Mouse (Mus musculus) megakaryocyte-erythroid progenitor cell, adult 5 weeks (primary cell): Measurements from ENCODE around the gene Rnf17. TPM values are rescaled to one million over a fixed set of nuclear protein-coding genes. Genes with fewer than 3 reads are reported as not detected.

Source experiments
- polyA plus RNA-seq: library from polyadenylated mRNA; stranded (reverse); fragments of >175 nt; gene quantifications from 2 replicates; pipeline ENCODE4 v1.2.3, GENCODE M21; 2012

Gene Rnf17
- 0.17 and 0.39 TPM in 2 replicates for polyA plus RNA-seq

GRCm38 (mm10) chr14:56402311-56403071, at the start of gene Rnf17:
Rnf17 (plus strand) TSS chr14:56402581.

GRCm38 (mm10) chr14:56364711-56365237, 37.6 kb upstream of the Rnf17 start, which contains the start of gene Atp12a:
Atp12a (plus strand) TSS chr14:56365068.

Other genes starting within 250 kb of the Rnf17 start
- gene Gzmg, start 243.0 kb upstream of the Rnf17 start, polyA plus RNA-seq, result not detected in 2 replicates
- not detected in 2 replicates for gene Gzmn, start 228.0 kb upstream of the Rnf17 start, polyA plus RNA-seq
- gene Gzmf, start 191.2 kb upstream of the Rnf17 start, polyA plus RNA-seq, result not detected in 2 replicates
- not detected in 2 replicates for gene Gzmc, start 167.9 kb upstream of the Rnf17 start, polyA plus RNA-seq
- 2.1 and 2.5 TPM in 2 replicates for gene Gzmb, start 140.3 kb upstream of the Rnf17 start, polyA plus RNA-seq
- not detected in 2 replicates for gene Atp12a, start 37.5 kb upstream of the Rnf17 start, polyA plus RNA-seq
- 1.7 and 2.1 TPM in 2 replicates for gene Cenpj, start 172.8 kb downstream of the Rnf17 start, polyA plus RNA-seq
- gene Parp4, start 173.0 kb downstream of the Rnf17 start, polyA plus RNA-seq, result 2.3 and 2.7 TPM in 2 replicates